8 mouse cellular contexts compared by ENCODE assay signal in the genomic region with DNA sequence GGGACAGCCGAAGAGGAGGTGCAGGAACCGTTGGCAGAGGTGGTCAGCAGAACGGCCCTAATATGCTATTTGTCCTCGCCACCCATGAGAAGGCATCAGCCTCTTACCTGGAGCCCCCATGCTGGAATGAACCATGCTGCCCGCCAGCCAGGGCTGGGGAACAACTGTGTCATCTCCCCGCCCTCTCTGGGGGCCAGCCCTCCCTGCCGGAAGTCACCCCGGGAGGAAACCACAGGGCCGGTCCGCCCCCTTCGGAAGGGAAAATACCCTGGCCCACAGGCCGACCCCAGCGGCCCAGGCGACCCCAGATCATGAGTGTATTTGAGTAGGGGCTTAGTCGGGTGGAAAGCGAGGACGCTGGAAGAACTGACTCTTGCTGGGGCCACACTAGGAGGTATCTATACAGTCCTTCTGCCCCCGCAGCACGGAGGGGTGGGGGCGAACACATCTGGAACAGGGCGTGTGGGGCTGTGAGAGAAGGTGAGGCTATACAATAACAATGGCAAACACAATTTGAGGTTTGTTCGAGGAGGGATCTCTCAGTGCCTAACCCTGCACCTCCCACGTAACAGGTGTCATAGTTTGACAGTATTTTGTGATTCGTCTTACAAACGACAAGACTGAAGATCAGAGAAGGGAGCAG. TPM values are rescaled to one million over a fixed set of nuclear protein-coding genes. Genes with fewer than 3 reads are reported as not detected.
A peak's percentile ranks its signal among the peaks of the same experiment; 100 is the strongest.
DNase-seq lines count a peak whose midpoint lies in the region; ATAC-seq lines count a peak whose summit lies in the region.

No protein-coding gene starts in this region.

- no peak overlapping the region for H3K27ac ChIP-seq in hindbrain, embryonic 15.5 days (replicated peaks)
- H3K27ac ChIP-seq in stomach, embryonic 16.5 days (ENCODE audit: low read length): no peak overlapping the region

- peak overlapping the region; percentile 57 for H3K4me2 ChIP-seq in hindbrain, embryonic 15.5 days
- no peak overlapping the region; the same call in 1 of the 2 replicates for H3K4me2 ChIP-seq in stomach, embryonic 16.5 days (ENCODE audit: low read depth, low read length)

- 12% methylated on average over 25 of the region's 25 CpGs for WGBS in hindbrain, embryonic 15.5 days
- 7% methylated on average over 25 of the region's 25 CpGs for WGBS in stomach, embryonic 16.5 days

- H3K36me3 ChIP-seq in hindbrain, embryonic 15.5 days: no peaks in the 10 kb centered on the region
- no peaks in the 10 kb centered on the region for H3K36me3 ChIP-seq in stomach, embryonic 16.5 days (ENCODE audit: control insufficient read depth, insufficient read depth, low read length)

- peak; percentile 62 for ATAC-seq in common myeloid progenitor, adult 5-6 weeks (replicated peaks; ENCODE audit: low read depth, poor library complexity, severe bottlenecking)
- 0 out of 2 replicates have a peak, but pooled peaks have one; percentile 12 for ATAC-seq in hindbrain, embryonic 15.5 days (ENCODE audit: low FRiP score, low read depth)
- no peak for ATAC-seq in stomach, embryonic 16.5 days (ENCODE audit: insufficient read depth, low FRiP score)

- no peak overlapping the region for H3K4me3 ChIP-seq in hindbrain, embryonic 15.5 days
- H3K4me3 ChIP-seq in stomach, embryonic 16.5 days (replicated peaks; ENCODE audit: low read length): peak overlapping the region; percentile 8; the same call in 1 of the 2 replicates

- intact Hi-C loops in left cerebral cortex, postnatal 25 days (cut with DNase I): no loop called here

- no peaks in the 10 kb centered on the region for H3K9me3 ChIP-seq in hindbrain, embryonic 15.5 days
- no peaks in the 10 kb centered on the region for H3K9me3 ChIP-seq in stomach, embryonic 16.5 days (replicated peaks; ENCODE audit: control insufficient read depth, low read length)

- 0 out of 2 replicates have a peak, but pooled peaks cover 4% of the 10 kb centered on the region for H3K27me3 ChIP-seq in hindbrain, embryonic 15.5 days
- H3K27me3 ChIP-seq in stomach, embryonic 16.5 days (ENCODE audit: control insufficient read depth, insufficient read depth, low read length): peaks cover 40% of the 10 kb centered on the region

- peaks cover 32% of the 10 kb centered on the region for H3K4me1 ChIP-seq in hindbrain, embryonic 15.5 days (replicated peaks)
- H3K4me1 ChIP-seq in stomach, embryonic 16.5 days (ENCODE audit: control insufficient read depth, insufficient read depth, low read length): no peaks in the 10 kb centered on the region

- DNase-seq in CD8-positive naive resting alpha-beta T cell, adult 2 months (ENCODE audit: low read depth in 2 of 2, low spot score in 2 of 2): peak; percentile 52 to 69
- peak; percentile 31 for DNase-seq in lung, postnatal 36 days
- no peak for DNase-seq in ovary, postnatal 10 days (ENCODE audit: low spot score)
- no peak for DNase-seq in left cerebral cortex, postnatal 25 days (ENCODE audit: low spot score in 2 of 2)
- no peak for DNase-seq in layer of hippocampus, adult 18-20 months (ENCODE audit: low spot score in 2 of 2)

- no peak overlapping the region for H3K9ac ChIP-seq in hindbrain, embryonic 15.5 days
- H3K9ac ChIP-seq in stomach, embryonic 16.5 days (ENCODE audit: low read length): no peak overlapping the region

RNA-seq across cellular contexts. Expression of a gene that starts 47.1 kb away (rescaled TPM):
- 3.8 and 4.7 TPM in 2 replicates for total RNA-seq in common myeloid progenitor, adult 5-6 weeks (2017)
- 29.6 and 33.4 TPM in 2 replicates for polyA plus RNA-seq in hindbrain, embryonic 15.5 days (2015; fragmentation: Nextera tagmentation; extraction: Ambion mirVana)
- 1.4 TPM in 2 replicates for polyA plus RNA-seq in stomach, embryonic 16.5 days (2015; fragmentation: Nextera tagmentation; extraction: Ambion mirVana)
- 10 to 100 TPM; 11.8 to 13.7 TPM for total RNA-seq in left cerebral cortex, postnatal 25 days (2021)
- 1 to 10 TPM; 6.9 to 8.1 TPM for total RNA-seq in layer of hippocampus, adult 18-20 months (2021)

Comparison
In these comparisons a context has a peak if more than half of its experiments do, and no peak if none do; other contexts are left out.
1. DNase-seq: peak in CD8-positive naive resting alpha-beta T cell, adult 2 months (2 of 2) and lung, postnatal 36 days (single experiment); none in ovary, postnatal 10 days (single experiment), left cerebral cortex, postnatal 25 days (0 of 2) and layer of hippocampus, adult 18-20 months (0 of 2).